In the genomic region with DNA sequence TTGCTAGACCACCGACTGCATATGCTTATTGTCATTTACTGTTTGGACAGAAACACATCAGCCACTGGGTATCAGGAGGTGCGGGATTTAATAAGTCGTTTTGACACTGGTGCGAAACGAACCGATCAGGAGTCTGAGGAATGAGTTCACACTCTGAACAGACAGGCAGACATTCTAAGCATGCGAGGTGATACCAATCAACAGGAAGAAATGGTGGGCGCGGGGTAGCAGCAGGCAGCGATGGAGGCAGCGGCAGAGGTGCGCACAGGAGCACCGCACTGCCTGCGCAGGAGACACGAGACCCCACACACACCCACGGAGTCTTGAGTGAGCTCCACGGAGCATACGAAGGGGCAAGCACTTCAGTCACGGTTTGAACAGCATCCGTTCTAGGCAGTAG, we compare ENCODE assay signal across 12 mouse cellular contexts.
DNase-seq lines count a peak whose midpoint lies in the region; ATAC-seq and TF ChIP-seq lines count a peak whose summit lies in the region.
"Had no signal": no experiment of that assay in that cellular context is flagged by ENCODE, and none has a peak within 500 bp of the region (broad histone marks: within the 10 kb centered on the region; RNA-seq: fewer than 3 reads in every experiment).

No protein-coding gene starts in this region.

- WGBS in kidney, embryonic 14.5 days: 70% methylated on average over 20 of the region's 20 CpGs
- WGBS in forebrain, postnatal 0 days: 56% methylated on average over 20 of the region's 20 CpGs
- WGBS in neural tube, embryonic 14.5 days: 64% methylated on average over 20 of the region's 20 CpGs
- 84% methylated on average over 20 of the region's 20 CpGs for WGBS in cerebellum, adult 2 months

- no peak overlapping the region for H3K9ac ChIP-seq in kidney, embryonic 14.5 days (ENCODE audit: low read depth, low read length)
- H3K9ac ChIP-seq in forebrain, postnatal 0 days: peak overlapping the region; percentile 18; the same call in 1 of the 2 replicates
- H3K9ac ChIP-seq in neural tube, embryonic 14.5 days (replicated peaks; ENCODE audit: low read depth, low read length): no peak overlapping the region

- no peaks in the 10 kb centered on the region for H3K36me3 ChIP-seq in kidney, embryonic 14.5 days (ENCODE audit: control insufficient read depth, insufficient read depth, low read length)
- H3K36me3 ChIP-seq in forebrain, postnatal 0 days (ENCODE audit: insufficient read depth): no peaks in the 10 kb centered on the region
- H3K36me3 ChIP-seq in neural tube, embryonic 14.5 days (ENCODE audit: control insufficient read depth, insufficient read depth, low read length): no peaks in the 10 kb centered on the region

- H3K4me2 ChIP-seq in kidney, embryonic 14.5 days (replicated peaks; ENCODE audit: low read depth, low read length): no peak overlapping the region
- H3K4me2 ChIP-seq in forebrain, postnatal 0 days (ENCODE audit: low read depth): peak overlapping the region; percentile 47
- peak overlapping the region; percentile 12; the same call in 1 of the 2 replicates for H3K4me2 ChIP-seq in neural tube, embryonic 14.5 days (ENCODE audit: low read depth, low read length)

- no peak overlapping the region for H3K27ac ChIP-seq in kidney, embryonic 14.5 days (ENCODE audit: low read depth, low read length)
- H3K27ac ChIP-seq in cortical plate, adult 2 months (ENCODE audit: insufficient read depth, low read length): no peak overlapping the region
- no peak overlapping the region for H3K27ac ChIP-seq in forebrain, postnatal 0 days (ENCODE audit: low read depth, low read length)
- H3K27ac ChIP-seq in neural tube, embryonic 14.5 days (ENCODE audit: low read depth, low read length): no peak overlapping the region
- H3K27ac ChIP-seq in cerebellum, adult 2 months (ENCODE audit: insufficient read depth, low read length): no peak overlapping the region

- no peak for TF ChIP-seq POLR2A in cortical plate, adult 2 months (IDR thresholded peaks at IDR 0.05; ENCODE audit: extremely low read depth, insufficient read depth, low read length)
- no peak for TF ChIP-seq POLR2A in cerebellum, adult 2 months (IDR thresholded peaks at IDR 0.05; ENCODE audit: borderline replicate concordance, insufficient read depth, low read length)

- 0 out of 2 replicates have a peak, but pooled peaks cover 5% of the 10 kb centered on the region for H3K4me1 ChIP-seq in kidney, embryonic 14.5 days (ENCODE audit: control insufficient read depth, insufficient read depth, low read length)
- no peaks in the 10 kb centered on the region for H3K4me1 ChIP-seq in cortical plate, adult 2 months (ENCODE audit: control insufficient read depth, insufficient read depth, low read length)
- no peaks in the 10 kb centered on the region for H3K4me1 ChIP-seq in forebrain, postnatal 0 days (ENCODE audit: insufficient read depth)
- H3K4me1 ChIP-seq in neural tube, embryonic 14.5 days (ENCODE audit: control insufficient read depth, insufficient read depth, low read length): peaks cover 6% of the 10 kb centered on the region; the same call in 1 of the 2 replicates
- H3K4me1 ChIP-seq in cerebellum, adult 2 months (ENCODE audit: control insufficient read depth, insufficient read depth, low read length): no peaks in the 10 kb centered on the region

- TF ChIP-seq CTCF in cortical plate, adult 2 months (IDR thresholded peaks at IDR 0.05; ENCODE audit: extremely low read depth, insufficient read depth, low read length): no peak
- TF ChIP-seq CTCF in forebrain, postnatal 0 days (IDR thresholded peaks at IDR 0.05; ENCODE audit: low read depth): no peak
- TF ChIP-seq CTCF in cerebellum, adult 2 months (IDR thresholded peaks at IDR 0.05; ENCODE audit: borderline replicate concordance, insufficient read depth, low read depth, low read length): no peak

- no peak overlapping the region for H3K4me3 ChIP-seq in kidney, embryonic 14.5 days (ENCODE audit: low read length)
- peak overlapping the region; percentile 21; the same call in 1 of the 2 replicates for H3K4me3 ChIP-seq in cortical plate, adult 2 months (ENCODE audit: insufficient read depth, low read length)
- peak overlapping the region; percentile 28 for H3K4me3 ChIP-seq in forebrain, postnatal 0 days (ENCODE audit: low read depth, low read length)
- no peak overlapping the region for H3K4me3 ChIP-seq in neural tube, embryonic 14.5 days (ENCODE audit: low read depth, low read length)
- no peak overlapping the region for H3K4me3 ChIP-seq in cerebellum, adult 2 months (replicated peaks; ENCODE audit: insufficient read depth, low read depth, low read length)
- H3K4me3 ChIP-seq: myocyte had no signal

- no peaks in the 10 kb centered on the region for H3K9me3 ChIP-seq in kidney, embryonic 14.5 days (ENCODE audit: control insufficient read depth, low read length)
- no peaks in the 10 kb centered on the region for H3K9me3 ChIP-seq in forebrain, postnatal 0 days (ENCODE audit: low read length)
- no peaks in the 10 kb centered on the region for H3K9me3 ChIP-seq in neural tube, embryonic 14.5 days (ENCODE audit: control insufficient read depth, low read length)

- no peaks in the 10 kb centered on the region for H3K27me3 ChIP-seq in kidney, embryonic 14.5 days (ENCODE audit: control insufficient read depth, insufficient read depth, low read length)
- H3K27me3 ChIP-seq in forebrain, postnatal 0 days (ENCODE audit: insufficient read depth, low read length): no peaks in the 10 kb centered on the region
- H3K27me3 ChIP-seq in neural tube, embryonic 14.5 days (ENCODE audit: control insufficient read depth, insufficient read depth, low read length): no peaks in the 10 kb centered on the region
- no peaks in the 10 kb centered on the region for H3K27me3 ChIP-seq in cerebellum, adult 2 months (ENCODE audit: control insufficient read depth, insufficient read depth, low read length)

- ATAC-seq in kidney, embryonic 14.5 days (ENCODE audit: low FRiP score, low TSS enrichment): peak; percentile 43; the same call in 1 of the 2 replicates
- ATAC-seq in forebrain, postnatal 0 days: peak; percentile 25; the same call in 1 of the 2 replicates
- peak; percentile 57; the same call in 1 of the 2 replicates for ATAC-seq in neural tube, embryonic 14.5 days (ENCODE audit: low read depth)

- no peak for DNase-seq in kidney, postnatal 14 days
- DNase-seq in forebrain, postnatal 0 days: peak; percentile 22
- DNase-seq in cerebellum, adult 2 months: no peak
- no peak for DNase-seq in thymus, postnatal 4 days
- DNase-seq: adrenal gland, adult 8-10 months; cerebellum, adult 8-10 months; kidney, postnatal 4 days; thymus, adult 2 months had no signal

Comparison
In these comparisons a context has a peak if more than half of its experiments do, and no peak if none do; other contexts are left out.
1. H3K4me3 ChIP-seq: peak in cortical plate, adult 2 months (single experiment) and forebrain, postnatal 0 days (single experiment); none in kidney, embryonic 14.5 days (single experiment), neural tube, embryonic 14.5 days (single experiment) and cerebellum, adult 2 months (single experiment).
2. Peak in every context shown above with its lines, with median percentiles within 50 percentile points of each other: ATAC-seq.